In genomic region chr5:146846489-146846888, GRCm38 (mm10) we compare ENCODE assay signal across 9 mouse cellular contexts. TPM values are rescaled to one million over a fixed set of nuclear protein-coding genes. Genes with fewer than 3 reads are reported as not detected.
DNase-seq lines count a peak whose midpoint lies in the region; ATAC-seq and TF ChIP-seq lines count a peak whose summit lies in the region.
"Had no signal": no experiment of that assay in that cellular context is flagged by ENCODE, and none has a peak within 500 bp of the region (broad histone marks: within the 10 kb centered on the region; RNA-seq: fewer than 3 reads in every experiment).

No protein-coding gene starts in this region.

- no peak for TF ChIP-seq POLR2A in embryonic fibroblast, embryonic 13.5 days (IDR thresholded peaks at IDR 0.05; ENCODE audit: low read depth, low read length)

- H3K36me3 ChIP-seq in kidney, embryonic 16.5 days (ENCODE audit: insufficient read depth, low read length): peaks cover 3% of the 10 kb centered on the region; the same call in 1 of the 2 replicates
- no peaks in the 10 kb centered on the region for H3K36me3 ChIP-seq in neural tube, embryonic 13.5 days

- no peaks in the 10 kb centered on the region for H3K9me3 ChIP-seq in kidney, embryonic 16.5 days (ENCODE audit: low read length)
- H3K9me3 ChIP-seq in neural tube, embryonic 13.5 days: no peaks in the 10 kb centered on the region

- ATAC-seq in kidney, embryonic 16.5 days (ENCODE audit: low FRiP score, low TSS enrichment): peak; percentile 5; the same call in 1 of the 2 replicates
- no peak for ATAC-seq in neural tube, embryonic 13.5 days (ENCODE audit: low read depth)

- 10% methylated on average over 2 of the region's 2 CpGs for whole genome bisulfite sequencing in kidney, embryonic 16.5 days
- WGBS in neural tube, embryonic 13.5 days: 79% methylated on average over 2 of the region's 2 CpGs

- no peak for TF ChIP-seq CTCF in left cerebral cortex, adult 2 months (IDR thresholded peaks at IDR 0.05)
- no peak for TF ChIP-seq CTCF in embryonic fibroblast, embryonic 13.5 days (IDR thresholded peaks at IDR 0.05; ENCODE audit: borderline replicate concordance, insufficient read depth, low read length)

- H3K4me2 ChIP-seq in kidney, embryonic 16.5 days (replicated peaks; ENCODE audit: low read depth, low read length): peak overlapping the region; percentile 94
- H3K4me2 ChIP-seq in neural tube, embryonic 13.5 days: peak overlapping the region; percentile 96

- peaks cover 3% of the 10 kb centered on the region; the same call in 1 of the 2 replicates for H3K4me1 ChIP-seq in embryonic fibroblast, embryonic 13.5 days (ENCODE audit: control insufficient read depth, insufficient read depth, low read length)
- peaks cover 24% of the 10 kb centered on the region for H3K4me1 ChIP-seq in kidney, embryonic 16.5 days (ENCODE audit: insufficient read depth, low read length)
- H3K4me1 ChIP-seq in neural tube, embryonic 13.5 days (replicated peaks): peaks cover 21% of the 10 kb centered on the region

- DNase-seq in left cerebral cortex, adult 2 months (ENCODE audit: extremely low spot score in 1 of 2, low spot score in 2 of 2): no peak
- no peak for DNase-seq in left cerebral cortex, postnatal 36 days (ENCODE audit: low spot score in 2 of 2)
- no peak for DNase-seq in adrenal gland, postnatal 14 days
- no peak for DNase-seq in left cerebral cortex, postnatal 14 days (ENCODE audit: low spot score in 2 of 2)
- DNase-seq in right cerebral cortex, postnatal 10 days (ENCODE audit: low spot score in 2 of 2): no peak
- DNase-seq: cerebellum, adult 9-10 months had no signal

- peak overlapping the region; percentile 85 for H3K9ac ChIP-seq in kidney, embryonic 16.5 days (replicated peaks; ENCODE audit: low read length)
- H3K9ac ChIP-seq in neural tube, embryonic 13.5 days: peak overlapping the region; percentile 31; the same call in 1 of the 2 replicates

- H3K27me3 ChIP-seq in kidney, embryonic 16.5 days (ENCODE audit: insufficient read depth, low read length): no peaks in the 10 kb centered on the region
- no peaks in the 10 kb centered on the region for H3K27me3 ChIP-seq in neural tube, embryonic 13.5 days

- intact Hi-C loops in left cerebral cortex, adult 2 months (cut with DNase I): loop anchor here (5.0 kb wide), 1 partner anchor 41 kb away; no protein-coding TSS in a partner anchor
- intact Hi-C loops in left cerebral cortex, postnatal 36 days (cut with DNase I): loop anchor here (5.0 kb wide), 1 partner anchor 51 kb away; no protein-coding TSS in a partner anchor
- intact Hi-C loops in left cerebral cortex, postnatal 14 days (cut with DNase I): loop anchor here (5.0 kb wide), 2 partner anchors 46 to 139 kb away; no protein-coding TSS in a partner anchor

- H3K4me3 ChIP-seq in left cerebral cortex, adult 2 months: peak overlapping the region; percentile 66; the same call in 1 of the 2 replicates
- H3K4me3 ChIP-seq in embryonic fibroblast, embryonic 13.5 days (ENCODE audit: insufficient read depth, low read length): no peak overlapping the region; the same call in 1 of the 2 replicates
- peak overlapping the region; percentile 70 for H3K4me3 ChIP-seq in kidney, embryonic 16.5 days (ENCODE audit: low read length)
- H3K4me3 ChIP-seq in neural tube, embryonic 13.5 days: peak overlapping the region; percentile 57

- H3K27ac ChIP-seq in left cerebral cortex, adult 2 months: no peak overlapping the region; the same call in 1 of the 2 replicates
- H3K27ac ChIP-seq in embryonic fibroblast, embryonic 13.5 days (ENCODE audit: insufficient read depth, low read length): 0 out of 2 replicates have a peak overlapping the region, but pooled peaks have one; percentile 15
- H3K27ac ChIP-seq in kidney, embryonic 16.5 days (ENCODE audit: low read length): peak overlapping the region; percentile 81
- H3K27ac ChIP-seq in neural tube, embryonic 13.5 days (replicated peaks): no peak overlapping the region

RNA-seq across cellular contexts. Expression of gene Rasl11a, which starts 1.6 kb away (rescaled TPM):
- total RNA-seq in left cerebral cortex, adult 2 months (2021): 10 to 100 TPM in 1 of 2 experiments, 1 to 10 TPM in 1; 9.2 to 17.1 TPM
- 1 to 10 TPM; 6.7 to 9.1 TPM for total RNA-seq in left cerebral cortex, postnatal 36 days (2021)
- polyA plus RNA-seq in embryonic fibroblast, embryonic 13.5 days (2011; ENCODE audit: insufficient read length, low read depth, missing spikeins): 9.6 and 9.7 TPM in 2 replicates
- 90.6 and 100 TPM in 2 replicates for polyA plus RNA-seq in kidney, embryonic 16.5 days (2015; fragmentation: Nextera tagmentation; extraction: Ambion mirVana)
- 23.1 and 24.9 TPM in 2 replicates for polyA plus RNA-seq in neural tube, embryonic 13.5 days (2015; fragmentation: Nextera tagmentation; extraction: Ambion mirVana)
- 8.4 and 8.7 TPM in 2 replicates for total RNA-seq in adrenal gland, postnatal 14 days (2021)
- 10 to 100 TPM in 1 of 2 experiments, 1 to 10 TPM in 1; 7.6 to 16.9 TPM for total RNA-seq in left cerebral cortex, postnatal 14 days (2021)

RNA-seq across cellular contexts. Expression of gene Rpl21, which starts 13.8 kb away (rescaled TPM):
- total RNA-seq in left cerebral cortex, adult 2 months (2021): 100 to 1,000 TPM; 165 to 172 TPM
- total RNA-seq in left cerebral cortex, postnatal 36 days (2021): 100 to 1,000 TPM; 164 to 189 TPM
- polyA plus RNA-seq in embryonic fibroblast, embryonic 13.5 days (2011; ENCODE audit: insufficient read length, low read depth, missing spikeins): 87.4 and 122 TPM in 2 replicates
- 457 and 459 TPM in 2 replicates for polyA plus RNA-seq in kidney, embryonic 16.5 days (2015; fragmentation: Nextera tagmentation; extraction: Ambion mirVana)
- 364 and 418 TPM in 2 replicates for polyA plus RNA-seq in neural tube, embryonic 13.5 days (2015; fragmentation: Nextera tagmentation; extraction: Ambion mirVana)
- 347 and 433 TPM in 2 replicates for total RNA-seq in adrenal gland, postnatal 14 days (2021)
- 100 to 1,000 TPM; 149 to 157 TPM for total RNA-seq in left cerebral cortex, postnatal 14 days (2021)

RNA-seq across cellular contexts. Expression of gene Usp12, which starts 51.7 kb away (rescaled TPM):
- total RNA-seq in left cerebral cortex, adult 2 months (2021): 10 to 100 TPM; 56.0 to 56.7 TPM
- 10 to 100 TPM; 56.2 to 57.8 TPM for total RNA-seq in left cerebral cortex, postnatal 36 days (2021)
- polyA plus RNA-seq in embryonic fibroblast, embryonic 13.5 days (2011; ENCODE audit: insufficient read length, low read depth, missing spikeins): 24.2 and 30.3 TPM in 2 replicates
- 22.1 and 23.0 TPM in 2 replicates for polyA plus RNA-seq in kidney, embryonic 16.5 days (2015; fragmentation: Nextera tagmentation; extraction: Ambion mirVana)
- polyA plus RNA-seq in neural tube, embryonic 13.5 days (2015; fragmentation: Nextera tagmentation; extraction: Ambion mirVana): 22.3 and 22.5 TPM in 2 replicates
- 26.3 and 33.8 TPM in 2 replicates for total RNA-seq in adrenal gland, postnatal 14 days (2021)
- 10 to 100 TPM; 53.9 to 58.6 TPM for total RNA-seq in left cerebral cortex, postnatal 14 days (2021)

Comparison
In these comparisons a context has a peak if more than half of its experiments do, and no peak if none do; other contexts are left out.
1. H3K27ac ChIP-seq: peak in embryonic fibroblast, embryonic 13.5 days (single experiment) and kidney, embryonic 16.5 days (single experiment); none in left cerebral cortex, adult 2 months (single experiment) and neural tube, embryonic 13.5 days (single experiment).